Mouse (Mus musculus) spleen, postnatal 0 days (tissue): ENCODE measurements around the gene Rsph6a. TPM values are rescaled to one million over a fixed set of nuclear protein-coding genes. Genes with fewer than 3 reads are reported as not detected.

Source experiments
- polyA plus RNA-seq: library from polyadenylated mRNA; unstranded; fragments of >200 nt; fragmentation: Nextera tagmentation; extraction: Ambion mirVana; gene quantifications from 2 replicates; pipeline ENCODE4 v1.2.1, GENCODE M21; 2015

The Rsph6a gene
- not detected in 2 replicates for polyA plus RNA-seq

DNA sequence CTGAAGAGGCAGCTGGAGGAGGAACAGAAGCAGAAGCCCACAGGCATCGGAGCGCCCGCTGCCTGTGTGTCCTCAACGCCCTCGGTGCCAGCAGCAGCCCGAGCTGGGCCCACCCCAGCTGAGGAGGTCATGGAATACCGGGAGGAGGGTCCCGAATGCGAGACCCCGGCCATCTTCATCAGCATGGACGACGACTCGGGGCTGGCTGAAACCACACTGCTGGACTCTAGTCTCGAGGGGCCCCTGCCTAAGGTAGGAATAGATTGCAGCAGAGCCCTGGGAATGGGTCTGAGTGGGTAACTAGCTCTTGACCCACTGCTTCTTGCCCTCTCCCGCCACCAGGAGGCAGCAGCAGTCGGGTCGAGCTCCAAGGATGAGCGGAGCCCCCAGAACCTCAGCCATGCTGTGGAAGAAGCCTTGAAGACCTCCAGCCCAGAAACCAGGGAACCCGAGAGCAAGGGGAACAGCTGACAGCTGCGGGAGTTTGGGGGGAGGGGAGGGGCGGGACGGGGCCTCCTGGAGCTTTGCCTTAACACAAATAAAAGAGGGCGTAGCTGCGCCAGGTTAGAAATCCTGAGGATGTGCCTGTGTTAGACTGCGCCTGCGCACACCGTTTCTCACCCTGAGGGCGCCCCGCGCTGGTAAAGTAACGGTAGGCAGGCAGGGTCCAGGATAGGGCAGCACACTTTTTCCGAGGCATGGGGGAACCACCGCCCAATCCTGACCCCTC lies at the start of gene Rsph6a:
Gene Rsph6a (plus strand): TSS at position 644 of the 730 bp plus-strand sequence.

DNA sequence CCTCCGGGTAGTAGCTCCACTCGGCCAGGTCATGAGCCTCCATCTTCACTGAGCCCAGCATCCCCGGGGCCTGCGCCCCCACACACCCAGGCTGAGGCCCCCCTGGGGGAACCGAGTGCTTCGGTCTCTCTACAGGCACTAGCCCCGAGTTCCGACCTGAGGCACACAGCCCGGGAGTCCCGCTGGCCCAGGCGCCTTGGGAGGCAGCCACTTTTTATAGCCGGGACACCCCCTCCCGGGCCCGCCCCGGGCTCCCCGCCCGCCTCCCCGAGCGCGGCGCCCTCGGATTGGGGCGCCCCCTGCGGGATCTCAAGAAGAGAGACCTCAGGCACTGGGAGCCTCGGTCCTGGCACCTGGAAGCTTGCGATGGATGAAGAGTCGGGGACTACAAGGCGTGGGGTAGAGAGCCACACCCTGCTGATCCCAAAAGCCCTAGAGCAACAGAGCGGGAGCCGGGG lies 31.1 kb upstream of the Rsph6a start, which contains the start of gene Foxa3:
Gene Foxa3 (minus strand): TSS at position 182 of the 458 bp plus-strand sequence.

DNA sequence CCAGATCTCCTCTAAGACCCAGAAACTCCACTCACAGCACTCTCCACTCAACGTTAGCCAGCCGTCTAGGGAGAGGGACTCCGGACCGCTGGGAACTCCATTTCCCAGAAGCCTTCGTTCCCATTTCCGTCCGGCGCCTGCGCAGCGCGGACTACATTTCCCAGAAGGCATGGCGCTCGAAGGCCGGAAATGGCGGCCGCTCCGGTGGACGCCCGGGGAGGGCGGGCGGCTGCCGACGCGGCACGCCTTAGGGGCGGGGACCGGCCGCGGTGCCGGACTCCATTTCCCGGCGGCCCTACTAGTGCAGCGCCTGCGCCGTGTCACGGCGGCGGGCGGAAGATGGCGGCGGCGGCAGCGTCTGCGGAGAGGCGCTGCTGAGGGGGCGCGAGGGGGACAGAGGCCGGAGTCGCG lies 30.4 kb upstream of the Rsph6a start, which contains the start of gene Sympk:
Gene Sympk (plus strand): TSS at position 282 of the 411 bp plus-strand sequence.

DNA sequence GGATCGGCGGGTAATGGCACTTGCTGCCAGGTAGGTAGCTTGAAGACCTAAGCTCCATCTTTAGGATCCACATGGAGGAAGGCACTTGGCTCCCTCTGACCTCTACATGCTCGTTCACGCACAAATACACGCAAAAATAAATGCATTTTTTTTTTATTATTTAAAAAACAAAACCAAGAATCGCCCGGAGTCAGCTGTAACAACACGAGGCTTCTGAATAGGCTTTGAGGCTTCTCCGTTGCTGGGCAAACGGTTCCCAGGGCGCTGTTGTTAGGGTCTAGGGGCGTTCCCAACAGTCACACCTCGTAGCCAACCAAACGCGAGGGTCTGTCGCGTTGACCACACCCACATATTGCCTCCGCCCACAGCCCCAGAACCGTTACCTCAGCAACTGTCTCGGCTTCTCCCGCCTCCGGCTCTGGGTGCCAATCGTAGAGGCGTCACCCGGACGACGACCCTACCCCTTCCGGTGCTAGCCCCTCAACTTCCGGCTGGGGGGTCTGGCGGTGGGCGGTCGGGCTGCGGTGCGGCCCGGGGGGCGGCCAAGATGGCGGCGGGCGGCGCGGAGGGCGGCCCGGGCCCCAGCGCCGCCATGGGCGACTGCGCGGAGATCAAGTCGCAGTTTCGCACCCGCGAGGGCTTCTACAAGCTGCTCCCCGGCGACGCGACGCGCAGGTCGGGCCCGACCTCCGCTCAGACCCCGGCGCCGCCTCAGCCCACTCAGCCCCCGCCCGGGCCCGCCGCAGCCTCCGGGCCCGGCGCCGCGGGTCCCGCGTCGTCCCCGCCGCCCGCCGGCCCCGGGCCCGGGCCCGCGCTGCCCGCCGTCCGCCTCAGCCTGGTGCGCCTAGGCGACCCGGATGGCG lies 21.5 kb downstream of the Rsph6a start, which contains the start of gene Dmwd:
Gene Dmwd (plus strand): TSS at position 505 of the 863 bp plus-strand sequence.

DNA sequence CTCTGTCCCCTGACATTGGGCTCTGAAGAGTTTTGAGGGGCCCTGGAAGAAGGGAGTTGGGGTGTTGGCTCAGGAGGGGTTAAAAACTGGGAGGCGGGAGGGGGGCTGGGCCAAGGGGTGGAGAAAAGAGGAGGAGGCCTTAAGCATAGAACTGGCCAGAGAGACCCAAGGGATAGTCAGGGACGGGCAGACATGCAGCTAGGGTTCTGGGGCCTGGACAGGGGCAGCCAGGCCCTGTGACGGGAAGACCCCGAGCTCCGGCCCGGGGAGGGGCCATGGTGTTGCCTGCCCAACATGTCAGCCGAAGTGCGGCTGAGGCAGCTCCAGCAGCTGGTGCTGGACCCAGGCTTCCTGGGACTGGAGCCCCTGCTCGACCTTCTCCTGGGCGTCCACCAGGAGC lies 29.2 kb downstream of the Rsph6a start, which contains the start of gene Dmpk:
Gene Dmpk (plus strand): TSS at position 149 of the 400 bp plus-strand sequence.

DNA sequence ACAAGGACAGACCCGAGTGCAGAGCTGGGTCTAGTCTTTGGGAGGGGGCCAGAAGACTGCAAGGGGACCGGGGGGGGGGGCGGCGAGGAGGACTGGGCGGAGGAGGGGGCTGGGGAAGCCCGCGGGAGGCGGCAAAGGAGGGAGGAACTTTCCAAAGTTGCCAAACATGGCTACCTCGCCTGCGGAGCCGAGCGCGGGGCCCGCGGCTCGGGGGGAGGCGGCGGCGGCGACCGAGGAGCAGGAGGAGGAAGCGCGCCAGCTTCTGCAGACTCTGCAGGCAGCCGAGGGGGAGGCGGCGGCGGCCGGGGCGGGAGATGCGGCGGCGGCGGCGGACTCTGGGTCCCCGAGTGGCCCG lies 40.0 kb downstream of the Rsph6a start, which contains the start of gene Six5:
Gene Six5 (plus strand): TSS at position 124 of the 355 bp plus-strand sequence.

DNA sequence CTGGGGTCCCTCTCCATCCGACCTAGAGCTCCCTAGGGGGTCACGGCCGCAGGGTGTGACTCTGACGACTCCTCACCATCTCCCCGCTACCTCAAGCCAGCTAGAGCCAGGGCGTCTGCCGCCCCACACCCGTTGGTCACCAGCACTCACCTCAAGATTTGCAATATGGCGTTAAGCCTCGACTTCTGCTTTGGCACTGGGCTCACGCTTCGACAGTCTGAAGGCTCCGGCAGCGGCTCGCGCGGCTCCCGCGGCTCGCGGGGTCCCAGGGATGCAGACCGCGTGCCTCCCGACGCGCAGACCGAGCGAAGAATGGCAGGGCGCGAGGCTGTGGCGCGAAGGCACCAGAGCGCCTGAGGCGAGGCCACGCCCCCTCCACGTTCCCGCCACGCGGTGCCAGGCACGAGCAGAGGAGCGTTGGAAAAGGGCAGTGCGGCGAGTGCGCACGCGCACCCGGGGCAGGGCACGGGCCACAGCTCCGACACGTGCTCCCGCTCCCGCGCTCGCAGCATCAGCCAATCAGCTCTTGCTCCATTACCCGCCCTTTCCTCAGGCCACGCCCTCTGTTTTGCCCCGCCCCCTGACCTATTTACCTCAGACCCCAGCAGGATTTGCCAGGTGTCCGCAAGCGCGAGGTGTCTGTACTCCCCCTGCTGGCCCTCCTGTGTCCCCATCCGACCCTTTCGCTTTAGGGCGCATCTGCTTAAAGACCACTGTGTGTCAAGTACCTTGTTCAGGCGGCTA lies 63.7 kb downstream of the Rsph6a start, which contains the start of gene Gm4969:
Gene Gm4969 (minus strand): TSS at position 341 of the 744 bp plus-strand sequence.

DNA sequence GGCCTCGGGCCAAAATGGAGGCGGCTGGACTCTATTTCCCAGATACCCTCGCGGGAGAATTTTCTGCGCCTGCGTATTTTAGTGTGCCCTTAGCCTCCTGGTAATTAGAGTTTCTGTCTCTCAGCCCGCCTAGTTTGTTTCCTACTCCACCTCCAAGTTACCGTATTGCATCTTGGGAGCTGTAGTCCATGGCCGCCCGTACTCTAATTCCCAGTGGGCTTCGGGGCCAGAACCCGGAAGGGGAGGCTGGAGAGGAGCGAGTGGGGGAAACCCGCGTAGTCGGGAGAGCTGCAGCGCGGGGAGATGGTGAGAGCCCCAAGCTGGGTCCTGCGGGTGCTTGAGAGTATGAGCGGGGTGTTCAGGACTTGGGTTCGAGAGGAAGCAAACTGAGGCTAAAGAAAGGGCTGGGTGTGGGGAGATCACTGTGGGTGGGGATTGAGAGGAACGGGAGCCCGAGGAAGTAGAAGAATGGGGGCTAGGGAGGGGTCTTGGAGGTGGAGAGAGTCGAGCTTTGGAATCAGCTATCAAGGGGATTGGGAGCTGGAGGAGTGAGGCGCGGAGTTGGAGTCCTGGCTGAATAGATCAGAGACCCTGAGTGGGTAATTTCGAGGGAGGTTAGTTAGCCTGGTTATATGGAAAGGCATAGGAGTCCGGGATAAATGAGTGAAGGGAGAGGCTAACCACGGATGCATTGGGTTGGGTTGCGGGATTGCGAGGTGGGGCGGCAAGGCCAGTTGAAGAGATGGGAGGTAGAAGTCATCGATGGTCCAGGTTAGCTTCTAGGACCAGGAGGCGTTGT lies 65.3 kb downstream of the Rsph6a start, which contains the start of gene Fbxo46:
Gene Fbxo46 (plus strand): TSS at position 229 of the 799 bp plus-strand sequence.

Other genes starting within 250 kb of the Rsph6a start
- not detected in 2 replicates for gene Psg17, start 233.1 kb upstream of the Rsph6a start, polyA plus RNA-seq
- gene Mill2, start 214.7 kb upstream of the Rsph6a start, polyA plus RNA-seq: 0.60 and 0.80 TPM in 2 replicates
- gene Pglyrp1, start 183.4 kb upstream of the Rsph6a start, polyA plus RNA-seq: 247 and 352 TPM in 2 replicates
- gene Ccdc61, start 144.3 kb upstream of the Rsph6a start, polyA plus RNA-seq: 12.5 and 14.3 TPM in 2 replicates
- 0.31 and 0.36 TPM in 2 replicates for gene Nova2, start 128.8 kb upstream of the Rsph6a start, polyA plus RNA-seq
- gene Nanos2, start 67.3 kb upstream of the Rsph6a start, polyA plus RNA-seq: not detected in 2 replicates
- 1.1 and 1.4 TPM in 2 replicates for gene Mypop, start 63.4 kb upstream of the Rsph6a start, polyA plus RNA-seq
- gene Irf2bp1, start 50.6 kb upstream of the Rsph6a start, polyA plus RNA-seq: 7.4 and 8.6 TPM in 2 replicates
- gene Foxa3, start 31.2 kb upstream of the Rsph6a start, polyA plus RNA-seq: 0.15 and 0.19 TPM in 2 replicates
- gene Sympk, start 30.3 kb upstream of the Rsph6a start, polyA plus RNA-seq: 11.2 and 11.7 TPM in 2 replicates
- 5.5 and 7.2 TPM in 2 replicates for gene Dmwd, start 21.5 kb downstream of the Rsph6a start, polyA plus RNA-seq
- gene Dmpk, start 29.2 kb downstream of the Rsph6a start, polyA plus RNA-seq: 9.4 and 11.5 TPM in 2 replicates
- 1.4 and 2.4 TPM in 2 replicates for gene Six5, start 39.9 kb downstream of the Rsph6a start, polyA plus RNA-seq
- gene Gm4969, start 63.7 kb downstream of the Rsph6a start, polyA plus RNA-seq: 0.25 and 0.51 TPM in 2 replicates
- gene Fbxo46, start 65.2 kb downstream of the Rsph6a start, polyA plus RNA-seq: 7.2 and 8.3 TPM in 2 replicates
- 6.5 and 7.0 TPM in 2 replicates for gene Qpctl, start 94.6 kb downstream of the Rsph6a start, polyA plus RNA-seq
- gene Snrpd2, start 95.0 kb downstream of the Rsph6a start, polyA plus RNA-seq: 84.5 and 92.5 TPM in 2 replicates
- 0.04 and 0.06 TPM in 2 replicates for gene Gipr, start 111.4 kb downstream of the Rsph6a start, polyA plus RNA-seq
- gene Eml2, start 121.7 kb downstream of the Rsph6a start, polyA plus RNA-seq: 3.9 and 5.1 TPM in 2 replicates
- gene Gpr4, start 157.8 kb downstream of the Rsph6a start, polyA plus RNA-seq: 0.59 and 0.81 TPM in 2 replicates
- gene Opa3, start 173.6 kb downstream of the Rsph6a start, polyA plus RNA-seq: 14.7 and 14.8 TPM in 2 replicates
- 71.2 and 86.4 TPM in 2 replicates for gene Vasp, start 217.1 kb downstream of the Rsph6a start, polyA plus RNA-seq
- 0.18 and 0.19 TPM in 2 replicates for gene Ppm1n, start 225.4 kb downstream of the Rsph6a start, polyA plus RNA-seq
- gene Rtn2, start 227.9 kb downstream of the Rsph6a start, polyA plus RNA-seq: 4.2 and 4.7 TPM in 2 replicates